Mouse (Mus musculus) intestine, embryonic 16.5 days (tissue): Measurements from ENCODE around the gene Fstl1. TPM values are rescaled to one million over a fixed set of nuclear protein-coding genes. Genes with fewer than 3 reads are reported as not detected.

Experiments
- ATAC-seq: fragments of 200-750 bp; cut with Nextera tagmentation; 2 replicates; pipeline ENCODE4 v1.8.0; 2017; ENCODE audit warnings: moderate TSS enrichment, moderate library complexity
- H3K27ac ChIP-seq: fragments of 300-500 bp; sonication (generic); 2 replicates; pipeline ENCODE4 v1.5.1; 2014; ENCODE audit warnings: mild to moderate bottlenecking, low read length
- H3K27me3 ChIP-seq: fragments of 300-500 bp; sonication (generic); replicated peaks from 2 replicates; pipeline ENCODE4 v1.6.1; 2014; ENCODE audit warnings: low read length, control low read depth, mixed read lengths; ENCODE audit not compliant: control insufficient read depth, insufficient read depth
- H3K36me3 ChIP-seq: fragments of 300-500 bp; sonication (generic); 2 replicates; pipeline ENCODE4 v1.6.1; 2014; ENCODE audit warnings: low read length, control low read depth; ENCODE audit not compliant: control insufficient read depth, insufficient read depth
- H3K4me1 ChIP-seq: fragments of 300-500 bp; sonication (generic); 2 replicates; pipeline ENCODE4 v1.6.1; 2014; ENCODE audit warnings: low read length, control low read depth, mixed read lengths; ENCODE audit not compliant: control insufficient read depth, insufficient read depth
- H3K4me2 ChIP-seq: fragments of 300-500 bp; sonication (generic); 2 replicates; pipeline ENCODE4 v1.6.1; 2014; ENCODE audit warnings: low read depth, low read length, control low read depth
- H3K4me3 ChIP-seq: fragments of 300-500 bp; sonication (generic); 2 replicates; pipeline ENCODE4 v1.5.1; 2014; ENCODE audit warnings: mild to moderate bottlenecking, low read length
- H3K9ac ChIP-seq: fragments of 300-500 bp; sonication (generic); 2 replicates; pipeline ENCODE4 v1.6.1; 2014; ENCODE audit warnings: low read depth, low read length
- H3K9me3 ChIP-seq: fragments of 300-500 bp; sonication (generic); 2 replicates; pipeline ENCODE4 v1.6.1; 2016; ENCODE audit warnings: low read length, control low read depth; ENCODE audit not compliant: control insufficient read depth
- WGBS: fragments of 180-500 bp; shearing (Covaris S2); extraction: QIAGEN DNeasy Blood & Tissue Kit; methylation state at CpG from one replicate; pipeline ENCODE4 v1.1.7; 2014; 5-methylcytosine and 5-hydroxymethylcytosine counted together
- polyA plus RNA-seq: library from polyadenylated mRNA; unstranded; fragments of >200 nt; fragmentation: Nextera tagmentation; extraction: Ambion mirVana; gene quantifications from 2 replicates; pipeline ENCODE4 v1.2.1, GENCODE M21; 2015

Fstl1 gene
- polyA plus RNA-seq, 1 experiment from 2014 or later = 225 TPM

DNA sequence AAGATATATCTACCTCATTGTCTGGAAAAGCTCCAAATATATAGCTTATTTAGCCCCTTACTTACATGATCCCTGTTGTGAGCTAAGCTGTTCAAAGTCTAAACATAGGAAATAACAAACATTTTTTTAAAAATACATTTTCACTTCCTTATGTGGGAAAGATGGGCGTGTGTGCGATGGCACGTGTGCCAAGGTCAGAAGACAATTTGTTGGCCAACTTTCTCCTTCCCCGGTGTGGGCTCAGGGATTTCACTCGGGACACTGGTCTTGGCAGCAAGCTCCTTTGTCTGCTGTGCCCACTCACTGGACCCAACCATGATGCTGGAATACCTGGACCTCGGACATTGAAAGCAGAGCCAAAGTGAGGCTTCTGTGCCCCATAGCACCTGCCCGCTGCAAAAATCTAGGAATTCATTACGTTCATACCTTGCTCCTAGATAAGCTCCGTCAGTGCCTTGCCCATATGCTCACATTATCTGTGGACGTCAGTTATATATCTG, 19.0 kb downstream of the Fstl1 start:
- 83% methylated on average over 10 of the region's 10 CpGs for WGBS
- H3K4me2 ChIP-seq = no peak overlapping the region
- 0 out of 2 replicates have a peak, but pooled peaks cover 4% of the 10 kb centered on the region for H3K36me3 ChIP-seq
- 0 out of 2 replicates have a peak, but pooled peaks cover 4% of the 10 kb centered on the region for H3K4me1 ChIP-seq
- no peak overlapping the region for H3K27ac ChIP-seq
- no peak overlapping the region for H3K9ac ChIP-seq
- ATAC-seq = no peak
- no peaks in the 10 kb centered on the region for H3K27me3 ChIP-seq
- no peak overlapping the region for H3K4me3 ChIP-seq
- H3K9me3 ChIP-seq = no peaks in the 10 kb centered on the region

GRCm38 (mm10) chr16:37796270-37796669, 19.6 kb downstream of the Fstl1 start:
- Histone ChIP-seq H3K27ac (no peak overlapping the region), H3K4me3 (no peak overlapping the region), H3K9me3 (no peaks in the 10 kb centered on the region), H3K27me3 (no peaks in the 10 kb centered on the region), H3K4me1 (no peaks in the 10 kb centered on the region), H3K4me2 (no peak overlapping the region), H3K36me3 (0 out of 2 replicates have a peak, but pooled peaks cover 4% of the 10 kb centered on the region), H3K9ac (no peak overlapping the region)
- WGBS = 81% methylated on average over 11 of the region's 11 CpGs
- ATAC-seq = peak; percentile 44

DNA sequence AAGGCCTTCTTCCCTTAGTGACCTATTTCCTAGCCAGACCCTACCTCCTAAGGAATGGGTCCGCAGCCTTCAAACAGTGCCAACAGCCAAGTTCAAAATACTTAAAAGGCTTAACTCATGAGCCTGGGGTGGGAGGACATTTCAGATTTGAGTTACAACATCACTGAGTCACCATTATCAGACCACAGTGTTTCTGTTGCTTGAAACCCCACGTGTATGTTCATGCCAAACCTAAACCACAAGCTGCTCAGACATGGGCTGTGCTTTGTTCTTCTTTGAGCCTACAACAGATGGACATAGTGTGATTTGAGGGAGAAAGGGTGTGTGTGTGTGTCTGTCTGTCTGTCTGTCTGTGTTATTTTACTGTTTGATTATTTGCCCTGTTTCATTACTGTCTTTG, 24.4 kb downstream of the Fstl1 start:
- no peaks in the 10 kb centered on the region for H3K4me1 ChIP-seq
- H3K36me3 ChIP-seq = 0 out of 2 replicates have a peak, but pooled peaks cover 3% of the 10 kb centered on the region
- no peak overlapping the region for H3K4me2 ChIP-seq
- H3K9ac ChIP-seq = no peak overlapping the region
- ATAC-seq = no peak
- 81% methylated on average over 2 of the region's 2 CpGs for WGBS
- no peaks in the 10 kb centered on the region for H3K9me3 ChIP-seq
- no peak overlapping the region for H3K27ac ChIP-seq
- H3K27me3 ChIP-seq = no peaks in the 10 kb centered on the region
- no peak overlapping the region for H3K4me3 ChIP-seq

- no peak; the same call in 1 of the 2 replicates for ATAC-seq
- H3K9ac ChIP-seq = no peak overlapping the region
- 57% methylated on average over 4 of the region's 4 CpGs for WGBS
- no peaks in the 10 kb centered on the region for H3K27me3 ChIP-seq
- no peak overlapping the region for H3K27ac ChIP-seq
- no peak overlapping the region for H3K4me3 ChIP-seq
- no peak overlapping the region for H3K4me2 ChIP-seq
- no peaks in the 10 kb centered on the region for H3K9me3 ChIP-seq
- H3K4me1 ChIP-seq = no peaks in the 10 kb centered on the region
- 0 out of 2 replicates have a peak, but pooled peaks cover 3% of the 10 kb centered on the region for H3K36me3 ChIP-seq
Observed at GRCm38 (mm10) chr16:37802686-37803295, 26.1 kb downstream of the Fstl1 start.

DNA sequence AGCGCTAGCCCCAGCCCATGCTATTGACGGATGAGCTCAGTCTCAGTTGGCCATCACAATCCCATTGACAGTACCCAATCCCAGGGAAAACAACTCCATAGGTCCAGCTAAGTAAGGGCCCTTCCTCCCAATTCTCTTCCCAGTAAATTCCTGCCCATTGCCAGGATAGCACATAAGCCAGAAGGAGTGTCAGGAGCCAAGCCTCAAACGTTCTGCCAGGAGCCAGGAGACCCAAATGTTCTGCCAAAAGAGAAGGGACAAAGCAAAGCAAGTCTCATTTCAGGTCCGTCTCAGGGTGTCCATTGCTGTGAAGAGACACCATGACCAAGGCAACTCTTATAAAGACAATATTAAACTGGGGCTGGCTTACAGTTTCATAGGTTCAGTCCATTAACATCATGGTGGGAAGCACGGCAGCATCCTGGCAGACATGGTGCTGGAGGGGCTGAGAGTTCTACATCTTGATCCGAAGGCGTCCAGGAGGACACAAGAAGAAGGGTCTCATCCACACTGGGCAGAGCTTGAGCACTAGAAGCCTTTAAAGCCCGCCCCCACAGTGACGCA, 26.8 kb downstream of the Fstl1 start:
- Histone ChIP-seq H3K9me3 (no peaks in the 10 kb centered on the region), H3K4me2 (no peak overlapping the region), H3K4me1 (no peaks in the 10 kb centered on the region), H3K27me3 (no peaks in the 10 kb centered on the region), H3K27ac (no peak overlapping the region), H3K9ac (no peak overlapping the region), H3K36me3 (0 out of 2 replicates have a peak, but pooled peaks cover 3% of the 10 kb centered on the region), H3K4me3 (no peak overlapping the region)
- 93% methylated on average over 9 of the region's 9 CpGs for WGBS
- no peak for ATAC-seq

- no peak for ATAC-seq
- Histone ChIP-seq H3K9ac (no peak overlapping the region), H3K4me2 (no peak overlapping the region), H3K27me3 (no peaks in the 10 kb centered on the region), H3K9me3 (no peaks in the 10 kb centered on the region), H3K36me3 (0 out of 2 replicates have a peak, but pooled peaks cover 3% of the 10 kb centered on the region), H3K4me3 (no peak overlapping the region), H3K27ac (no peak overlapping the region), H3K4me1 (0 out of 2 replicates have a peak, but pooled peaks cover 2% of the 10 kb centered on the region)
- 62% methylated on average over 3 of the region's 3 CpGs for WGBS
Observed at GRCm38 (mm10) chr16:37805746-37806495, 29.2 kb downstream of the Fstl1 start.

DNA sequence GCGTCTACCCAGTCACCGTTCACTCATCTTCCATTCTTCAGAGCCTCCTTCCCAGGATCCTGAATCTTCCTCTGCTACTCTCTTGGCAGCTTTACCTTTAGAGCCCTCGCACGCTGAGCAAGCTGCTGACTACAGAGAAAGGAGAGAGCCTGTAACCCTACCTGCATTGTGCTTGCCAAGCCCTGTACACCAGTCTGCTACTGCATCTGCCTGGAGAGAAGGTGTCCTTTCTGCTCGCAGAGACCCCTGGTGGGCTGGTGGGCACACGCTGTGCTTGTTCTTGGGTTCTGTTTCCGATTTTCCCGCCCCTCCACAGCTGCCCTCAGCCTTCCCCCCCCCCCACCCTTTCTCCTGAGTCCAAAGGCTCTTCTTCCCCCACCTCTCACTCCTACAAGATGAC, 30.6 kb downstream of the Fstl1 start:
- no peaks in the 10 kb centered on the region for H3K9me3 ChIP-seq
- no peak for ATAC-seq
- H3K9ac ChIP-seq = no peak overlapping the region
- H3K4me1 ChIP-seq = peaks cover 4% of the 10 kb centered on the region; the same call in 1 of the 2 replicates
- H3K36me3 ChIP-seq = 0 out of 2 replicates have a peak, but pooled peaks cover 3% of the 10 kb centered on the region
- H3K4me2 ChIP-seq = no peak overlapping the region
- H3K4me3 ChIP-seq = no peak overlapping the region
- H3K27me3 ChIP-seq = no peaks in the 10 kb centered on the region
- H3K27ac ChIP-seq = peak overlapping the region; percentile 18; the same call in 1 of the 2 replicates
- 82% methylated on average over 8 of the region's 8 CpGs for WGBS

DNA sequence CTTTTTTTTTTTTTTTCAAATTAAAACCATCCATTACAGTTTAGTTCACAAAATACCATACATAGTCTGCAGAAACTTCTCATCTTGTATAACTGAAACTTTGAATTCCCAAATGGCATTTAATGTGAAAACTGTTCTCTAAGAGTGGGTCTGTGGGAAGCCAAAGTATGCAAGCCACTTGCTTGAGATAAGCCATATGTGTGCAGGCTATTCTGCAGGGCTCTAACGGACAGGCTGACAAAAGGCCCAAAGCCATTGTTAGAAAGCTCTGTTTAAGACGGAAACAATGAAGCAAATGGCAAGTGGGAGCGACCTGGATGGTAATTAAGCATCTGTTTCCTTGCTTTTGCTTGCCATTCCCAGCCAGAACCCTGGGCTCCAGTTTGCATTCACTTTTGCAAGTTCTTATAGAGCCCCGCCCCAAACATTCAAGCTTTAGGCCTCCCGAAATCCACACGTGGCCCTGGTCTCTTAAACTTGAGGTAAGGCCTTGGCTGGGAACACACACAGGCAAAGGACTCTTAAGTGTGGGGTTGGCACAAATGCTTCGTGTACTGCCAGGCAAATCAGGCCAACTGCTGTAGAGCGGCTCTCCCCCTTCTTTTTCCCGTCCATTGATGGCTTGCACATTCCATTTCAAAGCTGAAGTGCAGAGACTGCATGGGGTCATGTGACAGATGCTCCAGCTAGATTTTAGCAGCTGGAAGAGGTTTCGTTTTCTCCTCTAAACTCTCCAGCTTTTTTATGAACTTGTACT, 32.4 kb downstream of the Fstl1 start:
- no peaks in the 10 kb centered on the region for H3K9me3 ChIP-seq
- H3K9ac ChIP-seq = no peak overlapping the region
- H3K27me3 ChIP-seq = no peaks in the 10 kb centered on the region
- ATAC-seq = peak; percentile 52; the same call in 1 of the 2 replicates
- H3K27ac ChIP-seq = peak overlapping the region; percentile 79
- peaks cover 11% of the 10 kb centered on the region for H3K4me1 ChIP-seq
- H3K4me3 ChIP-seq = no peak overlapping the region
- 49% methylated on average over 10 of the region's 10 CpGs for WGBS
- H3K36me3 ChIP-seq = no peaks in the 10 kb centered on the region
- no peak overlapping the region for H3K4me2 ChIP-seq

DNA sequence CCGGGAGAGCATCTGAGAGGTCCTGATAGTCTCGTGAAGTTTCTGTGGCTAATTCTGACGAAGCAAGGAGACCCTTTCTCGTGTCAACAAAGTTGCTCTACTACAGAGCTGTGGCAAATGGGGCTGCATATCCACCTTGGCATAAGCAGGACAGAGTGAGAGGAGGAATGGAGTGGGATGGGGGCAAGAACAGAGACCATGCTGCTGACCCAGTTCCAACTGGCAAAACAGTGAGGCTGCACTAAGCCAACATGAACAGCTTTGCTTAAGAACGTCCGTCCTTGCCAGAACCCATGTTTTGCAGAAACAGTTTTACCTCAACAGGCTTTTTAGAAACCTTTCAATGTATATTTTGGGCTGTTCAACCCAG, 32.9 kb downstream of the Fstl1 start:
- Histone ChIP-seq H3K27ac (peak overlapping the region; percentile 79), H3K27me3 (no peaks in the 10 kb centered on the region), H3K9me3 (no peaks in the 10 kb centered on the region), H3K36me3 (no peaks in the 10 kb centered on the region), H3K9ac (no peak overlapping the region), H3K4me1 (peaks cover 12% of the 10 kb centered on the region), H3K4me2 (no peak overlapping the region), H3K4me3 (no peak overlapping the region)
- no peak for ATAC-seq
- WGBS = 64% methylated on average over 6 of the region's 6 CpGs
